Mouse (Mus musculus) monocyte, adult 2 months (primary cell): ENCODE data around the gene Tceal9.
"Not testable (repeated sequence)": the region's sequence is repeated elsewhere in the genome, so short reads cannot be mapped to it uniquely, and the experiment has no call there.

Experiments used
- DNase-seq, 2 experiments: peaks; one replicate each; pipeline ENCODE4 v3.0.0; 2022; ENCODE audit warnings: low spot score in 2 of 2, low read depth in 1 of 2

Gene Tceal9

DNA sequence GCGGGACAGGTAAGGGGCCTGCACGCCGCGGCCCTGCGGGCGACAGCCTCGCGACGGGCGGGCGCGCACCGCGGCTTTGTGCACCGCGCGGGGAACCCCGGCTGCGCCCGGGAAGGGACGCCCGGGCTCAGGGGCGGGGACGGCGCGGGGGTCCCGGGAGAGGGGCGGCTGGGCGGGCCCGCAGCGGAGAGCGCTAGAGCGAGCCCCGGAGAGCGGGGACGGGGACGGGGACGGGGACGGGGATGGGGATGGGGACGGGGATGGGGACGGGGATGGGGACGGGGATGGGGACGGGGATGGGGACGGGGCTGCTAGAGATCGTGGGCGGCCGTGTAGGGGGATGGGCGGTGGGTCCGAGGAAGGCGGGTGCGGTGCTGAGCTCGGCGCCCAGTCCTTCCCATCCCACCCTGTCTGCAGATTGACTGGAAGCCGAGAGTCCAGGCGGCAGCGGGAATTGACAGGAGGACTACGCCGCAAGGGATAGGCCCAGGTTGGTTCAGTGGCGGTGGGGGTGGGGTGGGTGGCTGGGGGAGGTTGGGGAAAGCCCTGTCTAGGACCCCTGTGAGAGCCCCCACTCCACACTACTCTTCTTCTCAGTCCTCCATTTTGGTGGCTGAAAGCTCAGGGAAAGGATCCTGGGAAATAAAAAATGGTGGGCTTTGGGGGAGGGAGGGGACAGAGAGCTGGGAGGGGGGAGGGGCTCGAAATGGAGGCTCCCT lies 25.7 kb downstream of the Tceal9 start:
- DNase-seq: not testable (repeated sequence)

DNA sequence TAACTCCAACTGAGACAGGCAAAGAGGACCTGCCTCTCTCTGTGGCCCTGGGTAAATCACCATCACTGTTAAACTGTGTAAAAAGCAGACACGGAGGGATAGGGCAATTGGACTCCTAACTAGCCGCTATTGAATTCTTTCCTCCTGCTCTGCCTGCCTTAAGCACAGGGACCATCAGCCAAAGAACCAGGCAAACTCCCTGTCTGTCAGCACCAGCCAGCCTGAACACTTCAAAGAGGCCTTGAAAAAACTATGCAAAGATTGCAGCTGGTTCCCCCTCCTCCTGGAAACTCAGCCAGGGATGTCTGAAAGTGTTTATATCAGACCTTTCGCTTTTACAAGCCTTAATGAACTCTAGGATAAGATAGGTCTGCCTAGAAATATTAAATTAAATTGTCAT lies 29.7 kb downstream of the Tceal9 start:
- no peak for DNase-seq

DNA sequence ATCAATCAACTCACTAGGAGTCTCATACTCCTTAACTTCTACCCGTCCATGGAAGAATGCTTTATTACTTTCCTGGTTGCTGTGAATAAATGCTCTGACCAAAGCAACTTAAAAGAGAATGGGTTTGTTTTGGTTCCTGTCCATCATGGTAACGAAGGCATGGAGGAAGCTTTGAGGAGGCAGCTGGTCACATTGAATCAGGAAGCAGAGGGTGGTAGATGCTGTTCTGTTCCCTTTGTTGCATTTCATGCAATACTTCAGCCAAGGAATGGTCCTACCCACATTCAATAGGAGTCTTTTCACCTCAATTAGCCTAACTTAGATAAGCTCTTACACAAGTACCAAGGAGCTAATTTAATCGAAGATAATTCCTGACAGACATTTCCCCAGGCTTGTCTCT lies 30.5 kb downstream of the Tceal9 start:
- no peak for DNase-seq

DNA sequence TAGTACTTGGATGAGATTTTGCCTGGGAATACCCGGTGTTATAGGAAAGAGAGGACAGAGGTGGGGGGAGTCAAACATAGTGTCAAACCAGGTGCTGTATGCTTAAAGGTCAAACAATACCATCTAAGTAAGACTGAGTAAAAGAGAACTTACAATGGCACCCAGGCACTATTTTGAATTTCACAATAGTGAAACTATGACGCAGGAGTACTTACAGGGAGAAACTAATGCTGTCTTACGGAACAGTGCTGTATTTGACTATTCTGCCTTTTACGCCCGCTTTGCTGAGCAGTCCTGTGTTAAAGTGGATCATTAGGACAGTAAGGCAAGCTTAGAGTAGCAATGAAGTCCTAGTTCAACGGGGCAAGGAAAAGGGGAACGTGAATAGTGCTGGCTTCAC lies 32.7 kb downstream of the Tceal9 start:
- no peak for DNase-seq

DNA sequence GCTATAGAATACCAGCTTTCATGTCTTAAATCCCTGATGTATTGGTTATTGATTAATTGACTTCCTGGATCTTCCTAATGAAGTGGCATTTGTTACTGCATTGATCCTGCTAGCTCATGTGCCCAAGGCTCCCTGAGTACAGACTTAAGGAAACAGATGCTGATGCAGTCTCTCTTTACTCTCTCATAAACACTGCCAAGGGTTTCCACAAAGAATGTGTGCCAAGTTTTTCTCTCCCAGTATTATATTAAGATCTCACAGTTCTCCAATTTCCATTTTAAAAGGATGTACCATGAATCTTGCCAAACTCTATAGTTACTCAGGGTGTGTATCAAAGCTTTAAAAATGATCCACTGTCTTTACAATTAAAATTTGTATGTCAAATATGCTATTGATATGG lies 33.5 kb downstream of the Tceal9 start:
- DNase-seq: no peak

DNA sequence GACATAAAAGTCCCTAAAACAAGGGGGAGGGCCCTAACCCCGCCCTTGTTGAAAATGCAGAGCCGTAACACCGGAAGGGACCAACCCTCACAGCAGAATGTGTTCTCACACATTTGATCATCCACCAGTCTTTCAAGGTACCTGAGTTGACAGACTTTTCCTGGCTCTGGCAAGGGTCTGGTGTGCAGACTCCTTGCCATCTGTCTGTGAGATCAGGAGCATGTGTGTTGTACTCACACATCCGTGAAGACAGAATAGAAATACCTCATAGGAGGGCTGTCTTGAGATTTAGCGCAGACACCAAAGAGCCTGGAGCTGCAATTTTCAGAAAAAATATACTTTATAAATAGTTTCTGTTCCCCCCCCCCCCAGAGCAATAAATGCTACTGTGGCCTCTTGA lies 34.5 kb downstream of the Tceal9 start:
- DNase-seq: no peak

DNA sequence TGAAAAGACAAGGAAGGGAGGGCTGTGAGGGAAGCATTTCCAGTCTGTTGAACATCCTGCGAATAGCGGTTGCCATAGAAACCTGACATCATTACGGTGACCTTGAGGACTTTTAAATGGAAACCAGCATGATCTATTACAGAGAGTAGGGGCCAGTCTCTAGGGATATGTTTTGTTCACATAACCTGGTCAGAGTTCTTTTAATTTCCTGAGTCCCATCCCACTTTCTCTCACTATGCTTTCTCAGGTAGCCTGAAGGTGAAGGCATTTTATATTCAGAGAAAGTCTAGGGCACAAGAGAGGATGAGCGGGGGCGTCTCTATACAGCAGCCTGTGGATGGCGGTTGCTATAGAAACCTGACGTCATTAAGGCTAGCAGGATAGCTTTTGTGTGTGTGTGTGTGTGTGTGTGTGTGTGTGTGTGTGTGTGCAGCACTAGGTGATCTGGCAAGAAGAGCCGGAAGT lies 46.0 kb downstream of the Tceal9 start:
- DNase-seq: no peak
